Mouse (Mus musculus) heart, postnatal 25 days (tissue): ENCODE measurements around the gene Klra5. TPM values are rescaled to one million over a fixed set of nuclear protein-coding genes. Genes with fewer than 3 reads are reported as not detected.
"Not testable (repeated sequence)": the region's sequence is repeated elsewhere in the genome, so short reads cannot be mapped to it uniquely, and the experiment has no call there.

ENCODE experiments used
- DNase-seq: peaks from one replicate; pipeline ENCODE4 v3.0.0; 2022; ENCODE audit warnings: low spot score
- intact Hi-C: fragments of 180-260 bp; cut with DNase I; formaldehyde crosslinking; loops from one replicate; pipeline ENCODE4 v1.15.1; 2025
- total RNA-seq, 2 experiments: library from RNA; stranded (reverse); gene quantifications; 2 replicates each; pipeline ENCODE4 v1.2.3; 2021

Klra5 gene
- not detected for total RNA-seq

- DNase-seq, intact Hi-C loops: not testable (repeated sequence)
Measured at GRCm38 (mm10) chr6:129917476-129917946, at the start of gene Klra5. TSS of gene Klra5 (minus strand) at chr6:129917650.

DNA sequence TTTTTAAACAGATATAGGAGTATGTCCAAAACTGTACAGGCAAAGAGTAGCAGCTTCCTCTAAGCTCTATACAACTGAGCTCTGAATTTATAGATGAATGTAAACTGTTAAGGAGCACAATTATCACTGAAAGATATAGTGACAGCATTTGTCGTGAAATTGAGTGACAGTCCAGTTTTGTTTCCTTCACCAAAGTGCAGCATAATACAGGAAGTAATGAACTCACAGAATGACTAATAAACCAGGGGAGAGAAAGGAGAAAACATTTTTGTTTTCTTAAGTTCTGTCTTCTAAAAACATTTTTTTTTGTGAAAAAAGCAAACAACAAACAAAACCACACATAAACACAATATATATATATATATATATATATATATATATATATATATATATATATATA lies 454 bp downstream of the Klra5 start:
- DNase-seq: no peak
- intact Hi-C loops: no loop called here

DNA sequence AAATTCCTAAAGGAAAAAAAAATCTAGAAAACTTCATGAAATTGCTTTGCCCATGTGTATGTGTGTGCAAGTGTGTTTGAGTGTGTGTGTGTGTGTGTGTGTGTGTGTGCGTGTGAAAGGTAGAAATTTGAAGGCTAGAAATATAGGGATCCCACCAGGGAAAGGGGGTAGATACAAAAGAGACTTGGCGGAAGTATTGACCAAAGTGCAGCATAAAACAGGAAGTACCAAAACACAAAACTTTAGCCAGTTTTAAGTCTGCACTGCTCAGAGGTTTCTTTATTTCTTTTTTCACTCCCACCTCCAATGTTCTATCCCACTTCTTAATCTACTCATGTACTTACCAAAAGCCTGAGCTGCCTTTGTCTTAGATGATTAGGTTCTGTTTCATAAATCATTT lies 34.9 kb downstream of the Klra5 start:
- intact Hi-C loops: no loop called here
- DNase-seq: no peak

GRCm38 (mm10) chr6:129876549-129876948 lies 40.9 kb downstream of the Klra5 start, which contains the start of gene Klra17:
TSS of gene Klra17 (minus strand) at chr6:129876672.
- intact Hi-C loops: no loop called here
- DNase-seq: no peak

- DNase-seq, intact Hi-C loops: not testable (repeated sequence)
Measured at GRCm38 (mm10) chr6:129862349-129862748, 55.1 kb downstream of the Klra5 start, which contains the start of gene Gm17631. TSS of gene Gm17631 (plus strand) at chr6:129862649.

Other genes with a start within 250 kb of the Klra5 start
- gene Klrc1, start 238.7 kb downstream of the Klra5 start, total RNA-seq: not detected
- gene Klri1, start 200.5 kb downstream of the Klra5 start, total RNA-seq: not detected
- not detected for gene Klri2, start 177.2 kb downstream of the Klra5 start, total RNA-seq
- not detected for gene Gm156, start 133.4 kb downstream of the Klra5 start, total RNA-seq
- not detected for gene Gm17631, start 55.0 kb downstream of the Klra5 start, total RNA-seq
- gene Klra17, start 41.0 kb downstream of the Klra5 start, total RNA-seq: not detected
- gene Klra6, start 109.3 kb upstream of the Klra5 start, total RNA-seq: not detected
- gene Klra4, start 149.6 kb upstream of the Klra5 start, total RNA-seq: not detected
- under 1 TPM; 0.22 to 0.57 TPM for gene Klra8, start 212.2 kb upstream of the Klra5 start, total RNA-seq